Mouse (Mus musculus): ENCODE results near the gene Vav3. TPM values are rescaled to one million over a fixed set of nuclear protein-coding genes. Genes with fewer than 3 reads are reported as not detected.

The Vav3 gene
- polyA plus RNA-seq, 1 experiment: 8.8 TPM

DNA sequence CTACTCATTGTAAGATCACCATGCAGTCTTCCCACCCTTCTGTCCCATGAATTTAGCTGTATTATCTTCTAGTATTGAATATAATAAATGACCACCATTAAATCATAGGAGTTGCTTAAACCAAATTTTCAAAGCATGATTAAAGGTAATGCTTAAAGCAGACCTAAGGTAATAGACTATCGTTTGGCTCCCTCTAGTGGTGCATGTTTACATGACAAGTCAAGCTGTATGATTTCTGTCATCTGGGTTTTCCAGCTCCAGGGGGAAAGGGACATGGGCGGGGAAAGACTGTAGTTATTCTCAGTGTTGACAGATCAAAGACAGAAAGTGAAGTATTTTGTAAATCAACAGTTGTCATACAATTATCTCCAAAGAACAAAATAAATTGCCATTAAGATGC lies 151.1 kb downstream of the Vav3 start:
- Histone ChIP-seq H3K4me1 (ENCODE audit: control insufficient read depth, insufficient read depth, low read length) (no peaks in the 10 kb centered on the region), H3K4me3 (replicated peaks; ENCODE audit: insufficient read depth, low read depth, low read length) (no peak overlapping the region), H3K27ac (ENCODE audit: insufficient read depth, low read length) (no peak overlapping the region), H3K27me3 (ENCODE audit: control insufficient read depth, insufficient read depth, low read length) (no peaks in the 10 kb centered on the region)
- peak in 1 of 2 experiments; percentile 44 for DNase-seq
- WGBS: 11% methylated on average over 2 of the region's 2 CpGs
- TF ChIP-seq POLR2A (IDR thresholded peaks at IDR 0.05; ENCODE audit: borderline replicate concordance, insufficient read depth, low read length): no peak
- peak; percentile 43; the same call in 1 of the 2 replicates for TF ChIP-seq CTCF (IDR thresholded peaks at IDR 0.05; ENCODE audit: borderline replicate concordance, insufficient read depth, low read depth, low read length)

DNA sequence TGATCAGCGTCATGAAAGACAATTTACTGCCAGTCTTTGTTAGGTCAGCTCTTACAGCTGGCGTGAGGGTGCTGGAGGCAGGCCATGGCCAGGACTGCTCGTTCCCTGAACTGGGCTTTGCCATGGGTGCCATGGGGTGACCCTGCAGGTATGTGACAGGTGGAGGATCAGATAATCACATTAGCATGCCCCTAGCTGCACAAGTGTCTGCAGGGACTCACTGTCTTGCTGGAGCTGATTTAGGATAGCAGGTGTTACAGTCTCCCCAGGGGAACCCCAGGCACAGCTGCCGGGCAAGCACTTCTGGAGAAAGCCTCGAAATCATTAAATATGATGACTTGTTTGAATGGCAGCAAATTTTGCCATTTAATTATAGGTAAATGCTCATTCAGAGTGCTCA lies 156.0 kb downstream of the Vav3 start:
- WGBS: 20% methylated on average over 5 of the region's 5 CpGs
- no peak overlapping the region for H3K27ac ChIP-seq (ENCODE audit: insufficient read depth, low read length)
- H3K27me3 ChIP-seq (ENCODE audit: control insufficient read depth, insufficient read depth, low read length): no peaks in the 10 kb centered on the region
- TF ChIP-seq CTCF (IDR thresholded peaks at IDR 0.05; ENCODE audit: borderline replicate concordance, insufficient read depth, low read depth, low read length) (no peak), POLR2A (IDR thresholded peaks at IDR 0.05; ENCODE audit: borderline replicate concordance, insufficient read depth, low read length) (no peak)
- no peak for DNase-seq
- no peaks in the 10 kb centered on the region for H3K4me1 ChIP-seq (ENCODE audit: control insufficient read depth, insufficient read depth, low read length)
- no peak overlapping the region for H3K4me3 ChIP-seq (replicated peaks; ENCODE audit: insufficient read depth, low read depth, low read length)

DNA sequence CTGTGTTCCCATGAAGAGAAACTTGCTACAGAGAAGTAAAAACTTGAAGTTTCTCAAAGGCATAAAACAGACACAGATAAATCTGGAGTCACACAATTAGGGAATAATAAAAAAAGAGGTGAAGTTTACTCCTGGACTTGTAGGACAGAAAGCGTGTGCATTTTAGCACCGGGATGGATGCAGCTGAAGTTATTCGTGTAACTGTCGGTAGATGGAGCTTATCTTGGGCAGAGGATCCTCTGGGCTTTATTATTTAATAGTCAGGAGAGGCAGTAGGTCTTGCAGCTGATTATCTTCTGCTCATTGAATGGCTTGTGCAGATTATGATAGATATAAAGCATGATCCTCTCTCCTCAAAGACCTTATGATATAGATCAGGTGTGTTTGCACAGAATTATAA lies 156.6 kb downstream of the Vav3 start:
- 60% methylated on average over 4 of the region's 4 CpGs for WGBS
- TF ChIP-seq CTCF (IDR thresholded peaks at IDR 0.05; ENCODE audit: borderline replicate concordance, insufficient read depth, low read depth, low read length) (no peak), POLR2A (IDR thresholded peaks at IDR 0.05; ENCODE audit: borderline replicate concordance, insufficient read depth, low read length) (no peak)
- no peak for DNase-seq

DNA sequence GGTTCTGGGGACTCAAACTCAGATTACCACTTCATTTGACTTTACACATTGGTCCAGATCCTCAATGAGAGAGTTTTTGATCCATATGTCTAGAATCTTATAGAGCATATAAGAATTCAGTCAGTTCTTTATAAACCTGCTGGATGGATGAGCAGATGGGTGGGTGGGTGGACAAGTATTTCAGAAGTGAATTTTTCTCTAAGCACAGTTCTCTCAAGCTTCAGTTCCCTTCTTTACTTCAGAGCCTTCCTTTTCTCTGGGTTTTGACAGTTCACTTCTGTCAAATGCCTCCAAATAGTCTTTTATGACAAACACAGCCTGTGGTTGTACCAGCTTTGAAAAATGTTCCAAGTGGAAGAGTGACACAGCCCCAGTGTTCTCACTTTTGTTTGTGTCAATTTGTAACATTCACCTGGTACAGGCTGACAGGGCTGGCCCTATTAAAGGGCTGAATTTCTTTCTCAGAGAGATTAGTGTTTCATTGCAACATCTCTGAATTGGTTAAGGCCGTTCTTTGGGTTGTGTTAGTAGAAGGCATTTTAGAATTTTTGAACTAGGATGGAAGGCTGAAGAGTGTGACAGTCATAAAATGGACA lies 159.5 kb downstream of the Vav3 start:
- no peaks in the 10 kb centered on the region for H3K4me1 ChIP-seq (ENCODE audit: control insufficient read depth, insufficient read depth, low read length)
- no peak for DNase-seq
- no peak for TF ChIP-seq POLR2A (IDR thresholded peaks at IDR 0.05; ENCODE audit: borderline replicate concordance, insufficient read depth, low read length)
- WGBS: 98% methylated on average over 1 of the region's 1 CpGs
- H3K27me3 ChIP-seq (ENCODE audit: control insufficient read depth, insufficient read depth, low read length): no peaks in the 10 kb centered on the region
- no peak overlapping the region for H3K27ac ChIP-seq (ENCODE audit: insufficient read depth, low read length)
- no peak overlapping the region for H3K4me3 ChIP-seq (replicated peaks; ENCODE audit: insufficient read depth, low read depth, low read length)

More for the DNA sequence above, 156.6 kb downstream of the Vav3 start:
- no peaks in the 10 kb centered on the region for H3K4me1 ChIP-seq (ENCODE audit: control insufficient read depth, insufficient read depth, low read length)
- no peak overlapping the region for H3K27ac ChIP-seq (ENCODE audit: insufficient read depth, low read length)
- H3K27me3 ChIP-seq (ENCODE audit: control insufficient read depth, insufficient read depth, low read length): no peaks in the 10 kb centered on the region
- no peak overlapping the region for H3K4me3 ChIP-seq (replicated peaks; ENCODE audit: insufficient read depth, low read depth, low read length)

DNA sequence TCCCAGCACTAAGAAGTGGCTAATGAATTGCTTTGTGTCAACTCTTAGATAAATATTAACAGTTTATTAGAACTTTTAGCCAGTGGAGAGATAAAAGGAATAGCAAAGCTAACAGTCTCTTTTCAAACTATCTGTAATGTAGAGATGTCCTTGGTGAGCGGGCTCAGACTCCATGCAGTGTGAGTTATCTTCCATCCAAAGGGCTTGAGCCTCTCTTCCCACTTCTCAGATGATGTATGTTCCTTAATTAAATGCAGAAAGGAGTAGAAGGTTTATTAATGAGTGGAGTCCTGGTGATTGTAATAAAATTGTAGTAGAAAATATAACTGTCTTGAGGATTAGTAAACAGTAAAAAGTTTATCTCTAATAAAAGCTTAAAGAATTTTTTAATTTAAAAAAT lies 169.3 kb downstream of the Vav3 start:
- Histone ChIP-seq H3K4me1 (ENCODE audit: control insufficient read depth, insufficient read depth, low read length) (no peaks in the 10 kb centered on the region), H3K4me3 (replicated peaks; ENCODE audit: insufficient read depth, low read depth, low read length) (no peak overlapping the region), H3K27ac (ENCODE audit: insufficient read depth, low read length) (no peak overlapping the region), H3K27me3 (ENCODE audit: control insufficient read depth, insufficient read depth, low read length) (no peaks in the 10 kb centered on the region)
- TF ChIP-seq CTCF (IDR thresholded peaks at IDR 0.05; ENCODE audit: borderline replicate concordance, insufficient read depth, low read depth, low read length) (no peak), POLR2A (IDR thresholded peaks at IDR 0.05; ENCODE audit: borderline replicate concordance, insufficient read depth, low read length) (no peak)
- no peak for DNase-seq
- 94% methylated on average over 1 of the region's 1 CpGs for WGBS

DNA sequence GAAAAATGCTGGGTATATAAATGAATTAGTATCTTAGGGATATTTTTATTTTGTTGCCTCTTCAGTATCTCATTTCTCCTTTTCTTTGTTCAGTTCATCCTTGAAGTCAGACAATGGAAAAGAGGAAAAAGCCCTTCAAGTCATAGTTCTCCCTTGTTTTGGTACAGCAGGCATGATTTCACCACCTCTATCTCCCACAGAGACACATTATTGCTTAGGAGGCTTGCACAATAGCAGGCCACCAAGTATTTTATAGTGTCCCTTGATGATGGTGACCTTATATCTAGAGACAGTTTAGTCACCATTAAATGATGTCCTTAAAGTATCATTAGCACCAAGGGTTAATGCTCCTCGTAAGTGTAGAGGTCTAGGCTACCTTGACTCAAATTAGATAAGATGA lies 171.4 kb downstream of the Vav3 start:
- Histone ChIP-seq H3K27ac (ENCODE audit: insufficient read depth, low read length) (no peak overlapping the region), H3K4me3 (replicated peaks; ENCODE audit: insufficient read depth, low read depth, low read length) (no peak overlapping the region), H3K27me3 (ENCODE audit: control insufficient read depth, insufficient read depth, low read length) (no peaks in the 10 kb centered on the region), H3K4me1 (ENCODE audit: control insufficient read depth, insufficient read depth, low read length) (no peaks in the 10 kb centered on the region)
- no peak for TF ChIP-seq CTCF (IDR thresholded peaks at IDR 0.05; ENCODE audit: borderline replicate concordance, insufficient read depth, low read depth, low read length)
- TF ChIP-seq POLR2A (IDR thresholded peaks at IDR 0.05; ENCODE audit: borderline replicate concordance, insufficient read depth, low read length): no peak
- DNase-seq: no peak
- 98% methylated on average over 1 of the region's 1 CpGs for WGBS

DNA sequence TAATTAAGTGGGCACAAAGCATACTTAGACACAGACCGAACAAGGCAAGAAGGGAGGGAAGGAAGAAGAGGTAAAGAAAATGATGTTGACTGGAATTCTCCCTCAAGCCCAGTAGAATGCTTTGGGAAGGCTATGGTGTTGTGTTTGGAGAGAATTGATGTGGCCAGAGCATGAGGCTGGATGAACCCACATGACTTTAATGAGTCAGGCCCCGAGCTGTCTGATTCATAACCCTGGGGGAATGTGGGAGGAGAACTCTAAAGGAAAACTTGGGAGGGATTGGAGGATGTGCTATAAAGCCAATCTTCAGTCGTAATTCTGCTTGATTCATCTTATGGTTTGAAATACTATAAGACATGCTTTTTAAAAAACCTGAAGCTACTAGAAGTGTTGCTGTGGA lies 175.0 kb downstream of the Vav3 start:
- Histone ChIP-seq H3K27ac (ENCODE audit: insufficient read depth, low read length) (no peak overlapping the region), H3K4me1 (ENCODE audit: control insufficient read depth, insufficient read depth, low read length) (no peaks in the 10 kb centered on the region), H3K27me3 (ENCODE audit: control insufficient read depth, insufficient read depth, low read length) (no peaks in the 10 kb centered on the region), H3K4me3 (replicated peaks; ENCODE audit: insufficient read depth, low read depth, low read length) (no peak overlapping the region)
- 82% methylated on average over 3 of the region's 3 CpGs for WGBS
- TF ChIP-seq CTCF (IDR thresholded peaks at IDR 0.05; ENCODE audit: borderline replicate concordance, insufficient read depth, low read depth, low read length) (no peak), POLR2A (IDR thresholded peaks at IDR 0.05; ENCODE audit: borderline replicate concordance, insufficient read depth, low read length) (no peak)
- no peak for DNase-seq

DNA sequence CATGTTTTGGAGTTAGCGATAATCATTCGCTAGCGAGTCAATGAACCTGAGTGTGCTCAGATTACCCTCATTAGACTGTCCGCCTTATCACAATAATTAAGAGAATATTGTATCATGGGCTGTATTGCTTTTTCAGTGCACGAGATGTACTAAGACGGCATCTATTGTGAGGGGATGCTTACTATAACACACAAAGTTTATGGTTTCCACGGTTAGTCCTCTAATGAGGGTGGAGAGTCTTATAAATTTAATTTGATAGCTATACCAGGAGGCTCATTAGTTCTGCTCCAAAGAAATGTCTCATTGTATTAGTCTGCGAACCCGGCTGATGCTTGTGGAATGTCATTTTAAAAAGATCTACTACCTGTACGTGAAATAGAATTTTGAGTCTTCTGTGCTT lies 175.9 kb downstream of the Vav3 start:
- TF ChIP-seq POLR2A (IDR thresholded peaks at IDR 0.05; ENCODE audit: borderline replicate concordance, insufficient read depth, low read length) (no peak), CTCF (IDR thresholded peaks at IDR 0.05; ENCODE audit: borderline replicate concordance, insufficient read depth, low read depth, low read length) (no peak)
- WGBS: 79% methylated on average over 10 of the region's 10 CpGs

More for the DNA sequence above, 175.9 kb downstream of the Vav3 start:
- Histone ChIP-seq H3K4me1 (ENCODE audit: control insufficient read depth, insufficient read depth, low read length) (no peaks in the 10 kb centered on the region), H3K4me3 (replicated peaks; ENCODE audit: insufficient read depth, low read depth, low read length) (no peak overlapping the region), H3K27me3 (ENCODE audit: control insufficient read depth, insufficient read depth, low read length) (no peaks in the 10 kb centered on the region), H3K27ac (ENCODE audit: insufficient read depth, low read length) (no peak overlapping the region)
- no peak for DNase-seq
